Mouse (Mus musculus): ENCODE measurements around the gene Golt1a. TPM values are rescaled to one million over a fixed set of nuclear protein-coding genes. Genes with fewer than 3 reads are reported as not detected.

Golt1a gene
- 7.6 and 10.8 TPM in 2 replicates for polyA plus RNA-seq (2015; fragmentation: Nextera tagmentation; extraction: Ambion mirVana)

GRCm38 (mm10) chr1:133309652-133310267 lies at the start of gene Golt1a:
Golt1a (plus strand) TSS chr1:133309800.
- Histone ChIP-seq H3K9me3 (ENCODE audit: control insufficient read depth, low read length) (no peaks in the 10 kb centered on the region), H3K27ac (replicated peaks) (peak within 1 kb of the TSS; percentile 8), H3K9ac (ENCODE audit: low read length) (no peak within 1 kb of the TSS; the same call in none of the 2 replicates), H3K4me3 (ENCODE audit: low read depth, low read length) (no peak within 1 kb of the TSS), H3K4me1 (replicated peaks; ENCODE audit: control insufficient read depth, insufficient read depth) (no peaks in the 10 kb centered on the region), H3K27me3 (ENCODE audit: control insufficient read depth, insufficient read depth, low read length) (no peaks in the 10 kb centered on the region), H3K36me3 (ENCODE audit: control insufficient read depth, insufficient read depth, low read length) (no peaks in the 10 kb centered on the region), H3K4me2 (replicated peaks; ENCODE audit: low read depth) (peak within 1 kb of the TSS; percentile 35)
- TF ChIP-seq CTCF (IDR thresholded peaks at IDR 0.05; ENCODE audit: low read depth) (no peak), EP300 (optimal IDR thresholded peaks at IDR 0.05) (no peak)
- ATAC-seq (ENCODE audit: low FRiP score, low TSS enrichment) = peak; percentile 72
- 44% methylated on average over 14 of the region's 14 CpGs for WGBS
- peak; percentile 78 for DNase-seq (ENCODE audit: low spot score)

DNA sequence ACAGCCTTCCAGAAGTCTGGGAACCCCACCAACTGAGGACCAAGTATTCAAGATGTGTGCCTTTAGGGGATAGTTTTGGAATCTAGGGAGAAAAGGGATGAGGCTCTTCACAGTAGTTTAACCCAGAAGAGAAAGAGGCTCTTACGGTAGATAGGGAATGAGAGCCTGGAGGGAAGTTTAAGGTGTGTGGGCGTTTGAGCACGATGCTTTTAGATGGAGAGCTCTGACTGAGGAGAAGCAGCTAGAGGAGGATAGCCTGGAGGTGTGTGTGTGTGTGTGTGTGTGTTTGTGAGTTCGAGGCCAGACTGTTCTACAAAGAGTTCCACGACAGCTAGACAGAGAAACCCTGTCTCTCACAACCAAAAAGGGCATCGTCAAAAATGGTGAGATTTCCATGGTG lies 47.0 kb upstream of the Golt1a start:
- H3K4me2 ChIP-seq (replicated peaks; ENCODE audit: low read depth) = no peak overlapping the region
- WGBS = 89% methylated on average over 6 of the region's 6 CpGs
- H3K9me3 ChIP-seq (ENCODE audit: control insufficient read depth, low read length) = no peaks in the 10 kb centered on the region
- H3K4me1 ChIP-seq (replicated peaks; ENCODE audit: control insufficient read depth, insufficient read depth) = 0 out of 2 replicates have a peak, but pooled peaks cover 3% of the 10 kb centered on the region
- DNase-seq (ENCODE audit: low spot score) (no peak), ATAC-seq (ENCODE audit: low FRiP score, low TSS enrichment) (no peak)
- H3K36me3 ChIP-seq (ENCODE audit: control insufficient read depth, insufficient read depth, low read length) = peaks cover 9% of the 10 kb centered on the region; the same call in 1 of the 2 replicates
- no peak overlapping the region for H3K9ac ChIP-seq (ENCODE audit: low read length)
- no peaks in the 10 kb centered on the region for H3K27me3 ChIP-seq (ENCODE audit: control insufficient read depth, insufficient read depth, low read length)
- TF ChIP-seq EP300 (optimal IDR thresholded peaks at IDR 0.05) (no peak), CTCF (IDR thresholded peaks at IDR 0.05; ENCODE audit: low read depth) (no peak)
- no peak overlapping the region for H3K27ac ChIP-seq (replicated peaks)
- H3K4me3 ChIP-seq (ENCODE audit: low read depth, low read length) = no peak overlapping the region

GRCm38 (mm10) chr1:133263134-133263533 lies 46.5 kb upstream of the Golt1a start:
- Histone ChIP-seq H3K27me3 (ENCODE audit: control insufficient read depth, insufficient read depth, low read length) (no peaks in the 10 kb centered on the region), H3K4me1 (replicated peaks; ENCODE audit: control insufficient read depth, insufficient read depth) (0 out of 2 replicates have a peak, but pooled peaks cover 3% of the 10 kb centered on the region), H3K4me2 (replicated peaks; ENCODE audit: low read depth) (no peak overlapping the region), H3K9ac (ENCODE audit: low read length) (no peak overlapping the region), H3K9me3 (ENCODE audit: control insufficient read depth, low read length) (no peaks in the 10 kb centered on the region), H3K27ac (replicated peaks) (no peak overlapping the region), H3K36me3 (ENCODE audit: control insufficient read depth, insufficient read depth, low read length) (peaks cover 11% of the 10 kb centered on the region; the same call in 1 of the 2 replicates), H3K4me3 (ENCODE audit: low read depth, low read length) (no peak overlapping the region)
- ATAC-seq (ENCODE audit: low FRiP score, low TSS enrichment) = no peak
- WGBS = 78% methylated on average over 7 of the region's 7 CpGs
- DNase-seq (ENCODE audit: low spot score) = no peak
- no peak for TF ChIP-seq EP300 (optimal IDR thresholded peaks at IDR 0.05)
- TF ChIP-seq CTCF (IDR thresholded peaks at IDR 0.05; ENCODE audit: low read depth) = no peak

GRCm38 (mm10) chr1:133264367-133264766 lies 45.2 kb upstream of the Golt1a start:
- DNase-seq (ENCODE audit: low spot score) (no peak), ATAC-seq (ENCODE audit: low FRiP score, low TSS enrichment) (no peak)
- peaks cover 11% of the 10 kb centered on the region; the same call in 1 of the 2 replicates for H3K36me3 ChIP-seq (ENCODE audit: control insufficient read depth, insufficient read depth, low read length)
- H3K4me3 ChIP-seq (ENCODE audit: low read depth, low read length) = no peak overlapping the region
- 75% methylated on average over 12 of the region's 12 CpGs for WGBS
- 0 out of 2 replicates have a peak, but pooled peaks cover 3% of the 10 kb centered on the region for H3K4me1 ChIP-seq (replicated peaks; ENCODE audit: control insufficient read depth, insufficient read depth)
- H3K27ac ChIP-seq (replicated peaks) = no peak overlapping the region
- TF ChIP-seq CTCF (IDR thresholded peaks at IDR 0.05; ENCODE audit: low read depth) = no peak
- TF ChIP-seq EP300 (optimal IDR thresholded peaks at IDR 0.05) = no peak
- H3K9ac ChIP-seq (ENCODE audit: low read length) = no peak overlapping the region
- H3K27me3 ChIP-seq (ENCODE audit: control insufficient read depth, insufficient read depth, low read length) = no peaks in the 10 kb centered on the region
- no peak overlapping the region for H3K4me2 ChIP-seq (replicated peaks; ENCODE audit: low read depth)
- H3K9me3 ChIP-seq (ENCODE audit: control insufficient read depth, low read length) = no peaks in the 10 kb centered on the region

DNA sequence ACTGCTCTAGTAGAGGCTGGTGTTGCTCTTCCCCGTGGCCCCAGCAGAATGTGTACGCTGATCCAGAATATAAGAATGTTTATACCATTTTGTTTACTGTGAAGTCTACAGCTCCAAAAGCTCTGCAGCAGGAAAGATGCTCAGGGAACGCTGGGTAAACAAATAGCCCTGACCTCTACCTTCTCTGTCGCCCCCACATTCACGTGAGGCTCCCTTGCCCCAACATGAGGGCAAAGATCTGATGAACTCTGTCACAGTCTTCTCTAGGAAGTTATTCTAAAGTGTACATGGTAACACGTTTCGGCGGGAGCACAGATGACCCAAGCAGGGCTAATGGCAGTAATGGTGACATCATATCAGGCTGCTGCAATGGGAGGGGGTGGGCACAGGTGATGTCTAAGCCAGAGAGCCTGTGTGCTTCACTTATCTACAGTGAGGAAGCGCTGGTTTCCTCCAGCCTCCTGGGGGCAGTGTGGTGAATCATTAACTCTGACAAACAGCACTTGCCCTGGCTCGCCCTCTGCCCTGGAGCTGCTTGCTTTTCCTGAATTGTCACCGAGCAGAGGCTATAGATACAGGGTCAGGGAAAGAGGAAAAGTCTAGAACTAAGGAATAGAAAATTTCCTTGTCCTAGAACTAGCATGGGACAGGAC lies 44.4 kb upstream of the Golt1a start:
- peak; percentile 88 for ATAC-seq (ENCODE audit: low FRiP score, low TSS enrichment)

More for the DNA sequence above, 44.4 kb upstream of the Golt1a start:
- Histone ChIP-seq H3K4me2 (replicated peaks; ENCODE audit: low read depth) (no peak overlapping the region), H3K4me1 (replicated peaks; ENCODE audit: control insufficient read depth, insufficient read depth) (0 out of 2 replicates have a peak, but pooled peaks cover 3% of the 10 kb centered on the region), H3K9me3 (ENCODE audit: control insufficient read depth, low read length) (no peaks in the 10 kb centered on the region), H3K4me3 (ENCODE audit: low read depth, low read length) (no peak overlapping the region), H3K36me3 (ENCODE audit: control insufficient read depth, insufficient read depth, low read length) (peaks cover 9% of the 10 kb centered on the region; the same call in 1 of the 2 replicates), H3K9ac (ENCODE audit: low read length) (no peak overlapping the region), H3K27me3 (ENCODE audit: control insufficient read depth, insufficient read depth, low read length) (no peaks in the 10 kb centered on the region), H3K27ac (replicated peaks) (0 out of 2 replicates have a peak overlapping the region, but pooled peaks have one; percentile 9)
- peak; percentile 83 for DNase-seq (ENCODE audit: low spot score)
- TF ChIP-seq CTCF (IDR thresholded peaks at IDR 0.05; ENCODE audit: low read depth) (peak; percentile 63), EP300 (optimal IDR thresholded peaks at IDR 0.05) (no peak)
- 30% methylated on average over 11 of the region's 11 CpGs for WGBS
